22 mouse cellular contexts compared by ENCODE assay signal in genomic region chr15:25603286-25603685, GRCm38 (mm10). TPM values are rescaled to one million over a fixed set of nuclear protein-coding genes. Genes with fewer than 3 reads are reported as not detected.
DNase-seq lines count a peak whose midpoint lies in the region; ATAC-seq and TF ChIP-seq lines count a peak whose summit lies in the region.
"Had no signal": no experiment of that assay in that cellular context is flagged by ENCODE, and none has a peak within 500 bp of the region (broad histone marks: within the 10 kb centered on the region; RNA-seq: fewer than 3 reads in every experiment).

No protein-coding gene starts in this region.

- H3K4me2 ChIP-seq in lung, embryonic 16.5 days (ENCODE audit: low read depth, low read length): no peak overlapping the region
- peak overlapping the region; percentile 10; the same call in 1 of the 2 replicates for H3K4me2 ChIP-seq in embryonic facial prominence, embryonic 14.5 days (ENCODE audit: low read depth, low read length)
- 0 out of 2 replicates have a peak overlapping the region, but pooled peaks have one; percentile 12 for H3K4me2 ChIP-seq in neural tube, embryonic 12.5 days (replicated peaks)
- H3K4me2 ChIP-seq in hindbrain, embryonic 13.5 days: no peak overlapping the region
- H3K4me2 ChIP-seq: hindbrain, embryonic 14.5 days; liver, embryonic 12.5 days; midbrain, embryonic 15.5 days; neural tube, embryonic 13.5 days; stomach, embryonic 15.5 days had no signal

- H3K27me3 ChIP-seq in lung, embryonic 16.5 days (ENCODE audit: control insufficient read depth, insufficient read depth, low read depth, low read length): no peaks in the 10 kb centered on the region
- no peaks in the 10 kb centered on the region for H3K27me3 ChIP-seq in embryonic facial prominence, embryonic 14.5 days (replicated peaks; ENCODE audit: control insufficient read depth, insufficient read depth, low read length)
- no peaks in the 10 kb centered on the region for H3K27me3 ChIP-seq in neural tube, embryonic 12.5 days (replicated peaks)
- no peaks in the 10 kb centered on the region for H3K27me3 ChIP-seq in hindbrain, embryonic 13.5 days
- H3K27me3 ChIP-seq: CH12.LX; liver, embryonic 12.5 days; midbrain, embryonic 15.5 days; neural tube, embryonic 13.5 days; stomach, embryonic 15.5 days had no signal

- WGBS in lung, embryonic 16.5 days: 7% methylated on average over 6 of the region's 6 CpGs
- WGBS in lung, adult 2 months: 22% methylated on average over 6 of the region's 6 CpGs
- 27% methylated on average over 6 of the region's 6 CpGs for WGBS in embryonic facial prominence, embryonic 14.5 days
- 51% methylated on average over 6 of the region's 6 CpGs for WGBS in neural tube, embryonic 12.5 days
- 59% methylated on average over 6 of the region's 6 CpGs for WGBS in hindbrain, embryonic 13.5 days

- H3K9ac ChIP-seq in lung, embryonic 16.5 days (ENCODE audit: low read length): no peak overlapping the region
- H3K9ac ChIP-seq in embryonic facial prominence, embryonic 14.5 days (ENCODE audit: low read depth, low read length): no peak overlapping the region
- H3K9ac ChIP-seq in neural tube, embryonic 12.5 days: no peak overlapping the region
- no peak overlapping the region for H3K9ac ChIP-seq in hindbrain, embryonic 13.5 days
- H3K9ac ChIP-seq: hindbrain, embryonic 14.5 days; liver, embryonic 12.5 days; midbrain, embryonic 15.5 days; neural tube, embryonic 13.5 days; stomach, embryonic 15.5 days had no signal

- no peaks in the 10 kb centered on the region for H3K9me3 ChIP-seq in lung, embryonic 16.5 days (ENCODE audit: control insufficient read depth, low read length)
- H3K9me3 ChIP-seq in embryonic facial prominence, embryonic 14.5 days (ENCODE audit: control insufficient read depth, low read length): no peaks in the 10 kb centered on the region
- 0 out of 2 replicates have a peak, but pooled peaks cover 4% of the 10 kb centered on the region for H3K9me3 ChIP-seq in neural tube, embryonic 12.5 days
- no peaks in the 10 kb centered on the region for H3K9me3 ChIP-seq in hindbrain, embryonic 13.5 days
- H3K9me3 ChIP-seq: liver, embryonic 12.5 days; midbrain, embryonic 15.5 days; neural tube, embryonic 13.5 days; stomach, embryonic 15.5 days had no signal

- peaks cover 15% of the 10 kb centered on the region for H3K4me1 ChIP-seq in lung, embryonic 16.5 days (replicated peaks; ENCODE audit: control insufficient read depth, insufficient read depth, low read length)
- peaks cover 2% of the 10 kb centered on the region for H3K4me1 ChIP-seq in lung, adult 2 months (ENCODE audit: control insufficient read depth, insufficient read depth, low read length)
- H3K4me1 ChIP-seq in embryonic facial prominence, embryonic 14.5 days (ENCODE audit: control insufficient read depth, insufficient read depth, low read length): peaks cover 11% of the 10 kb centered on the region; the same call in 1 of the 2 replicates
- no peaks in the 10 kb centered on the region for H3K4me1 ChIP-seq in neural tube, embryonic 12.5 days
- H3K4me1 ChIP-seq in hindbrain, embryonic 13.5 days (replicated peaks): no peaks in the 10 kb centered on the region
- H3K4me1 ChIP-seq: midbrain, embryonic 15.5 days had no signal

- TF ChIP-seq POLR2A in lung, adult 2 months (IDR thresholded peaks at IDR 0.05; ENCODE audit: borderline replicate concordance, extremely low read depth, low read depth, low read length): no peak

- H3K27ac ChIP-seq in lung, embryonic 16.5 days (ENCODE audit: low read length): no peak overlapping the region
- no peak overlapping the region for H3K27ac ChIP-seq in embryonic facial prominence, embryonic 14.5 days (replicated peaks; ENCODE audit: low read depth, low read length)
- no peak overlapping the region for H3K27ac ChIP-seq in neural tube, embryonic 12.5 days
- no peak overlapping the region for H3K27ac ChIP-seq in hindbrain, embryonic 13.5 days
- H3K27ac ChIP-seq: gastrocnemius, adult 2 months; hindbrain, embryonic 14.5 days; liver, embryonic 12.5 days; midbrain, embryonic 15.5 days; neural tube, embryonic 13.5 days; stomach, embryonic 15.5 days had no signal

- peak; percentile 75 for DNase-seq in embryo, embryonic 10 days (ENCODE audit: low spot score)
- DNase-seq in embryo, embryonic 9.5 days (ENCODE audit: extremely low spot score): no peak
- no peak for DNase-seq in lung, adult 2 months
- DNase-seq in embryonic facial prominence, embryonic 14.5 days (ENCODE audit: low spot score): peak; percentile 73
- DNase-seq: cerebellum, adult 11 months; cerebellum, postnatal 36 days; gastrocnemius, adult 2 months; heart, adult 18-20 months; thymus, postnatal 14 days had no signal

- ATAC-seq in lung, embryonic 16.5 days (ENCODE audit: low read depth): peak; percentile 58
- peak; percentile 67 for ATAC-seq in embryonic facial prominence, embryonic 14.5 days (ENCODE audit: low read depth)
- ATAC-seq in neural tube, embryonic 12.5 days (ENCODE audit: low FRiP score, low read depth): no peak
- no peak for ATAC-seq in megakaryocyte, adult 5-6 weeks (ENCODE audit: poor library complexity, severe bottlenecking)
- no peak for ATAC-seq in hindbrain, embryonic 13.5 days (ENCODE audit: low FRiP score)
- ATAC-seq: forebrain, embryonic 16.5 days; intestine, postnatal 0 days; liver, embryonic 12.5 days; midbrain, embryonic 15.5 days had no signal

- TF ChIP-seq CTCF in lung, adult 2 months (IDR thresholded peaks at IDR 0.05; ENCODE audit: insufficient read depth, low read length): no peak

- no peaks in the 10 kb centered on the region for H3K36me3 ChIP-seq in lung, embryonic 16.5 days (ENCODE audit: control insufficient read depth, insufficient read depth, low read length)
- H3K36me3 ChIP-seq in embryonic facial prominence, embryonic 14.5 days (ENCODE audit: control insufficient read depth, insufficient read depth, low read length): no peaks in the 10 kb centered on the region
- no peaks in the 10 kb centered on the region for H3K36me3 ChIP-seq in neural tube, embryonic 12.5 days
- H3K36me3 ChIP-seq in hindbrain, embryonic 13.5 days: no peaks in the 10 kb centered on the region
- H3K36me3 ChIP-seq: liver, embryonic 12.5 days; midbrain, embryonic 15.5 days; neural tube, embryonic 13.5 days; stomach, embryonic 15.5 days had no signal

- H3K4me3 ChIP-seq in lung, embryonic 16.5 days (ENCODE audit: low read length): no peak overlapping the region
- H3K4me3 ChIP-seq in lung, adult 2 months (replicated peaks; ENCODE audit: extremely low read depth, low read depth, low read length): no peak overlapping the region
- no peak overlapping the region for H3K4me3 ChIP-seq in embryonic facial prominence, embryonic 14.5 days (ENCODE audit: low read depth, low read length)
- no peak overlapping the region for H3K4me3 ChIP-seq in neural tube, embryonic 12.5 days
- H3K4me3 ChIP-seq in hindbrain, embryonic 13.5 days: no peak overlapping the region
- H3K4me3 ChIP-seq: erythroblast, embryonic 14.5 days; gastrocnemius, adult 2 months; liver, embryonic 12.5 days; midbrain, embryonic 15.5 days; neural tube, embryonic 13.5 days; stomach, embryonic 15.5 days had no signal

RNA-seq across cellular contexts. Expression of gene Myo10, which starts 19.0 kb away (rescaled TPM):
- polyA plus RNA-seq in lung, embryonic 16.5 days (2015; fragmentation: Nextera tagmentation; extraction: Ambion mirVana): 29.3 and 33.2 TPM in 2 replicates
- 81.3 and 82.7 TPM in 2 replicates for polyA plus RNA-seq in lung, adult 2 months (2012; rRNA removed)
- polyA plus RNA-seq in embryonic facial prominence, embryonic 14.5 days (2014; fragmentation: Nextera tagmentation; extraction: Ambion mirVana): 35.0 and 41.8 TPM in 2 replicates
- 35.0 and 42.8 TPM in 2 replicates for polyA plus RNA-seq in neural tube, embryonic 12.5 days (2016; fragmentation: Nextera tagmentation; extraction: Ambion mirVana)
- 0.91 and 0.93 TPM in 2 replicates for total RNA-seq in megakaryocyte, adult 5-6 weeks (2015)
- total RNA-seq in megakaryocyte, adult 5-6 weeks (2017): 1.1 and 1.2 TPM in 2 replicates
- 26.6 and 27.8 TPM in 2 replicates for polyA plus RNA-seq in hindbrain, embryonic 13.5 days (2015; fragmentation: Nextera tagmentation; extraction: Ambion mirVana)

Comparison
In these comparisons a context has a peak if more than half of its experiments do, and no peak if none do; other contexts are left out.
1. DNase-seq: peak in embryo, embryonic 10 days (single experiment) and embryonic facial prominence, embryonic 14.5 days (single experiment); none in embryo, embryonic 9.5 days (single experiment) and lung, adult 2 months (single experiment).
2. ATAC-seq: peak in lung, embryonic 16.5 days (single experiment) and embryonic facial prominence, embryonic 14.5 days (single experiment); none in neural tube, embryonic 12.5 days (single experiment), megakaryocyte, adult 5-6 weeks (single experiment) and hindbrain, embryonic 13.5 days (single experiment).
3. H3K4me2 ChIP-seq: peak in embryonic facial prominence, embryonic 14.5 days (single experiment) and neural tube, embryonic 12.5 days (single experiment); none in lung, embryonic 16.5 days (single experiment) and hindbrain, embryonic 13.5 days (single experiment).